Mouse (Mus musculus) neural tube, embryonic 11.5 days (tissue): Measurements from ENCODE around the gene Ptpra. TPM values are rescaled to one million over a fixed set of nuclear protein-coding genes. Genes with fewer than 3 reads are reported as not detected.
"Not testable (repeated sequence)": the region's sequence is repeated elsewhere in the genome, so short reads cannot be mapped to it uniquely, and the experiment has no call there.

Experiments used
- ATAC-seq: fragments of 200-750 bp; cut with Nextera tagmentation; 2 replicates; pipeline ENCODE4 v1.8.0; 2017; ENCODE audit warnings: moderate number of reproducible peaks, mild to moderate bottlenecking, moderate TSS enrichment, moderate library complexity; ENCODE audit not compliant: insufficient read depth, low FRiP score, low TSS enrichment
- DNase-seq: peaks from one replicate; pipeline ENCODE4 v3.0.0-alpha.2; 2015; ENCODE audit warnings: low spot score
- H3K27ac ChIP-seq: fragments of 300-500 bp; sonication (generic); 2 replicates; pipeline ENCODE4 v1.5.1; 2014; ENCODE audit warnings: low read depth, mild to moderate bottlenecking, low read length
- H3K27me3 ChIP-seq: fragments of 300-500 bp; sonication (generic); 2 replicates; pipeline ENCODE4 v1.6.1; 2014; ENCODE audit warnings: mild to moderate bottlenecking, low read length, mixed read lengths; ENCODE audit not compliant: control insufficient read depth, insufficient read depth
- H3K36me3 ChIP-seq: fragments of 300-500 bp; sonication (generic); 2 replicates; pipeline ENCODE4 v1.6.1; 2014; ENCODE audit warnings: mild to moderate bottlenecking, low read length, moderate library complexity, mixed read lengths; ENCODE audit not compliant: control insufficient read depth, insufficient read depth
- H3K4me1 ChIP-seq: fragments of 300-500 bp; sonication (generic); 2 replicates; pipeline ENCODE4 v1.6.1; 2014; ENCODE audit warnings: low read length, mixed read lengths; ENCODE audit not compliant: control insufficient read depth, insufficient read depth
- H3K4me2 ChIP-seq: fragments of 300-500 bp; sonication (generic); 2 replicates; pipeline ENCODE4 v1.6.1; 2014; ENCODE audit warnings: low read depth, mild to moderate bottlenecking, moderate library complexity
- H3K4me3 ChIP-seq: fragments of 300-500 bp; sonication (generic); 2 replicates; pipeline ENCODE4 v1.5.1; 2014; ENCODE audit warnings: low read depth, low read length
- H3K9ac ChIP-seq: fragments of 300-500 bp; sonication (generic); 2 replicates; pipeline ENCODE4 v1.6.1; 2014; ENCODE audit warnings: mild to moderate bottlenecking, low read length
- H3K9me3 ChIP-seq: fragments of 300-500 bp; sonication (generic); 2 replicates; pipeline ENCODE4 v1.6.1; 2016; ENCODE audit warnings: low read length; ENCODE audit not compliant: control insufficient read depth
- WGBS: fragments of 180-500 bp; shearing (Covaris S2); extraction: QIAGEN DNeasy Blood & Tissue Kit; methylation state at CpG from one replicate; pipeline ENCODE4 v1.1.7; 2014; 5-methylcytosine and 5-hydroxymethylcytosine counted together
- polyA plus RNA-seq: library from polyadenylated mRNA; unstranded; fragments of >200 nt; fragmentation: Nextera tagmentation; extraction: Ambion mirVana; gene quantifications from 2 replicates; pipeline ENCODE4 v1.2.1, GENCODE M21; 2014

Gene Ptpra
- polyA plus RNA-seq, 1 experiment from 2014 or later, result 105 TPM

- 70% methylated on average over 5 of the region's 5 CpGs for WGBS
- H3K27me3 ChIP-seq, result no peaks in the 10 kb centered on the region
- H3K36me3 ChIP-seq, result peaks cover 9% of the 10 kb centered on the region
- no peak overlapping the region for H3K27ac ChIP-seq
- H3K9me3 ChIP-seq, result no peaks in the 10 kb centered on the region
- H3K4me1 ChIP-seq, result no peaks in the 10 kb centered on the region
- no peak overlapping the region for H3K4me2 ChIP-seq
- ATAC-seq, result no peak
- no peak for DNase-seq
- H3K9ac ChIP-seq, result no peak overlapping the region
- H3K4me3 ChIP-seq, result no peak overlapping the region
Measured at GRCm38 (mm10) chr2:130515791-130516190, 65.7 kb downstream of the Ptpra start.

GRCm38 (mm10) chr2:130521927-130522326, 71.8 kb downstream of the Ptpra start:
- H3K4me3 ChIP-seq, result no peak overlapping the region
- WGBS, result 91% methylated on average over 2 of the region's 2 CpGs
- H3K36me3 ChIP-seq, result peaks cover 7% of the 10 kb centered on the region
- no peak overlapping the region for H3K9ac ChIP-seq
- H3K4me2 ChIP-seq, result no peak overlapping the region
- ATAC-seq (no peak), DNase-seq (no peak)
- no peak overlapping the region for H3K27ac ChIP-seq
- H3K27me3 ChIP-seq, result no peaks in the 10 kb centered on the region
- H3K4me1 ChIP-seq, result no peaks in the 10 kb centered on the region
- H3K9me3 ChIP-seq, result no peaks in the 10 kb centered on the region

- 98% methylated on average over 3 of the region's 4 CpGs for WGBS
- H3K9me3 ChIP-seq, H3K27me3 ChIP-seq, H3K9ac ChIP-seq, H3K4me3 ChIP-seq, H3K36me3 ChIP-seq, ATAC-seq, H3K27ac ChIP-seq, H3K4me1 ChIP-seq, H3K4me2 ChIP-seq, DNase-seq: not testable (repeated sequence)
Measured at GRCm38 (mm10) chr2:130525480-130525879, 75.4 kb downstream of the Ptpra start.

GRCm38 (mm10) chr2:130528457-130528856, 78.4 kb downstream of the Ptpra start:
- H3K9me3 ChIP-seq, result no peaks in the 10 kb centered on the region
- no peak overlapping the region for H3K4me3 ChIP-seq
- no peaks in the 10 kb centered on the region for H3K36me3 ChIP-seq
- WGBS, result 87% methylated on average over 6 of the region's 6 CpGs
- H3K9ac ChIP-seq, result no peak overlapping the region
- no peaks in the 10 kb centered on the region for H3K4me1 ChIP-seq
- DNase-seq, result no peak
- no peak overlapping the region for H3K27ac ChIP-seq
- ATAC-seq, result no peak
- H3K4me2 ChIP-seq, result no peak overlapping the region
- H3K27me3 ChIP-seq, result no peaks in the 10 kb centered on the region

GRCm38 (mm10) chr2:130529290-130529689, 79.2 kb downstream of the Ptpra start:
- Histone ChIP-seq H3K4me1 (no peaks in the 10 kb centered on the region), H3K27me3 (no peaks in the 10 kb centered on the region), H3K9ac (no peak overlapping the region), H3K4me3 (no peak overlapping the region), H3K9me3 (no peaks in the 10 kb centered on the region), H3K36me3 (0 out of 2 replicates have a peak, but pooled peaks cover 2% of the 10 kb centered on the region), H3K27ac (no peak overlapping the region), H3K4me2 (no peak overlapping the region)
- DNase-seq, result no peak
- WGBS, result 87% methylated on average over 2 of the region's 2 CpGs
- ATAC-seq, result no peak

GRCm38 (mm10) chr2:130529925-130530324, 79.8 kb downstream of the Ptpra start:
- no peaks in the 10 kb centered on the region for H3K4me1 ChIP-seq
- 0 out of 2 replicates have a peak, but pooled peaks cover 2% of the 10 kb centered on the region for H3K36me3 ChIP-seq
- DNase-seq (no peak), ATAC-seq (no peak)
- no peaks in the 10 kb centered on the region for H3K27me3 ChIP-seq
- WGBS, result 94% methylated on average over 7 of the region's 7 CpGs
- H3K27ac ChIP-seq, result no peak overlapping the region
- H3K4me2 ChIP-seq, result no peak overlapping the region
- no peaks in the 10 kb centered on the region for H3K9me3 ChIP-seq
- H3K4me3 ChIP-seq, result no peak overlapping the region
- no peak overlapping the region for H3K9ac ChIP-seq

GRCm38 (mm10) chr2:130532201-130532600, 82.1 kb downstream of the Ptpra start:
- Histone ChIP-seq H3K4me1 (no peaks in the 10 kb centered on the region), H3K36me3 (0 out of 2 replicates have a peak, but pooled peaks cover 2% of the 10 kb centered on the region), H3K4me3 (no peak overlapping the region), H3K9ac (no peak overlapping the region), H3K4me2 (no peak overlapping the region), H3K27me3 (no peaks in the 10 kb centered on the region), H3K27ac (no peak overlapping the region), H3K9me3 (no peaks in the 10 kb centered on the region)
- DNase-seq (no peak), ATAC-seq (no peak)
- 91% methylated on average over 2 of the region's 2 CpGs for WGBS

- no peaks in the 10 kb centered on the region for H3K27me3 ChIP-seq
- H3K4me1 ChIP-seq, result no peaks in the 10 kb centered on the region
- ATAC-seq (no peak), DNase-seq (no peak)
- H3K4me3 ChIP-seq, result no peak overlapping the region
- 94% methylated on average over 6 of the region's 6 CpGs for WGBS
- no peaks in the 10 kb centered on the region for H3K9me3 ChIP-seq
- H3K9ac ChIP-seq, result no peak overlapping the region
- no peak overlapping the region for H3K27ac ChIP-seq
- 0 out of 2 replicates have a peak, but pooled peaks cover 2% of the 10 kb centered on the region for H3K36me3 ChIP-seq
- H3K4me2 ChIP-seq, result no peak overlapping the region
Measured at GRCm38 (mm10) chr2:130535017-130535416, 84.9 kb downstream of the Ptpra start.

- Histone ChIP-seq H3K4me2 (no peak overlapping the region), H3K27ac (no peak overlapping the region), H3K27me3 (no peaks in the 10 kb centered on the region), H3K9me3 (no peaks in the 10 kb centered on the region), H3K4me3 (no peak overlapping the region), H3K36me3 (0 out of 2 replicates have a peak, but pooled peaks cover 2% of the 10 kb centered on the region), H3K9ac (no peak overlapping the region), H3K4me1 (no peaks in the 10 kb centered on the region)
- DNase-seq, result no peak
- WGBS, result 82% methylated on average over 3 of the region's 3 CpGs
- ATAC-seq, result no peak
Measured at GRCm38 (mm10) chr2:130536890-130537289, 86.8 kb downstream of the Ptpra start.
